Mouse (Mus musculus) lung, postnatal 0 days (tissue): ENCODE results near the gene Pcp4l1. TPM values are rescaled to one million over a fixed set of nuclear protein-coding genes. Genes with fewer than 3 reads are reported as not detected.
A peak's percentile ranks its signal among the peaks of the same experiment; 100 is the strongest.
"Not testable (repeated sequence)": the region's sequence is repeated elsewhere in the genome, so short reads cannot be mapped to it uniquely, and the experiment has no call there.

Experiments
- ATAC-seq: fragments of 200-750 bp; cut with Nextera tagmentation; 2 replicates; pipeline ENCODE4 v1.8.0; 2017; ENCODE audit warnings: moderate library complexity
- DNase-seq: peaks from one replicate; pipeline ENCODE4 v3.0.0-alpha.2; 2016; ENCODE audit warnings: low spot score
- H3K27ac ChIP-seq: fragments of 300-500 bp; sonication (generic); 2 replicates; pipeline ENCODE4 v1.5.1; 2014; ENCODE audit warnings: antibody characterized with exemption, mild to moderate bottlenecking, low read length, mixed read lengths
- H3K27me3 ChIP-seq: fragments of 300-500 bp; sonication (generic); replicated peaks from 2 replicates; pipeline ENCODE4 v1.6.1; 2014; ENCODE audit warnings: low read length, mixed read lengths; ENCODE audit not compliant: insufficient read depth
- H3K36me3 ChIP-seq: fragments of 300-500 bp; sonication (generic); 2 replicates; pipeline ENCODE4 v1.6.1; 2014; ENCODE audit warnings: low read length, mixed read lengths; ENCODE audit not compliant: insufficient read depth
- H3K4me1 ChIP-seq: fragments of 300-500 bp; sonication (generic); 2 replicates; pipeline ENCODE4 v1.6.1; 2014; ENCODE audit warnings: antibody characterized with exemption, low read depth, low read length, mixed read lengths; ENCODE audit not compliant: insufficient read depth
- H3K4me2 ChIP-seq: fragments of 300-500 bp; sonication (generic); replicated peaks from 2 replicates; pipeline ENCODE4 v1.6.1; 2014; ENCODE audit warnings: low read depth, mild to moderate bottlenecking, low read length, moderate library complexity, mixed read lengths
- H3K4me3 ChIP-seq: fragments of 300-500 bp; sonication (generic); 2 replicates; pipeline ENCODE4 v1.5.1; 2014; ENCODE audit warnings: low read depth, low read length
- H3K9ac ChIP-seq: fragments of 300-500 bp; sonication (generic); replicated peaks from 2 replicates; pipeline ENCODE4 v1.6.1; 2014; ENCODE audit warnings: low read depth, mild to moderate bottlenecking
- H3K9me3 ChIP-seq: fragments of 300-500 bp; sonication (generic); 2 replicates; pipeline ENCODE4 v1.6.1; 2016; ENCODE audit warnings: low read length, mixed read lengths
- CTCF ChIP-seq: IDR thresholded peaks from 2 replicates; pipeline ENCODE4 v1.5.1; 2016; ENCODE audit warnings: antibody characterized with exemption, mild to moderate bottlenecking
- EP300 ChIP-seq: IDR thresholded peaks from 2 replicates; pipeline ENCODE4 v1.6.1; 2016; ENCODE audit warnings: antibody characterized with exemption, mild to moderate bottlenecking, control low read depth
- WGBS: fragments of 180-500 bp; shearing (Covaris S2); extraction: QIAGEN DNeasy Blood & Tissue Kit; methylation state at CpG from one replicate; pipeline ENCODE4 v1.1.7; 2014; 5-methylcytosine and 5-hydroxymethylcytosine counted together
- polyA plus RNA-seq: library from polyadenylated mRNA; unstranded; fragments of >200 nt; fragmentation: Nextera tagmentation; extraction: Ambion mirVana; gene quantifications from 2 replicates; pipeline ENCODE4 v1.2.1, GENCODE M21; 2015

Pcp4l1 gene
- polyA plus RNA-seq, 1 experiment from 2014 or later = 3.3 TPM

GRCm38 (mm10) chr1:171157965-171158364, 38.1 kb downstream of the Pcp4l1 start:
- Histone ChIP-seq H3K4me1 (no peaks in the 10 kb centered on the region), H3K4me2 (no peak overlapping the region), H3K27ac (no peak overlapping the region), H3K36me3 (no peaks in the 10 kb centered on the region), H3K9ac (no peak overlapping the region), H3K27me3 (0 out of 2 replicates have a peak, but pooled peaks cover 3% of the 10 kb centered on the region), H3K9me3 (no peaks in the 10 kb centered on the region), H3K4me3 (no peak overlapping the region)
- ATAC-seq (no peak), DNase-seq (no peak)
- TF ChIP-seq EP300 = no peak
- TF ChIP-seq CTCF = no peak

GRCm38 (mm10) chr1:171156644-171157043, 39.4 kb downstream of the Pcp4l1 start:
- no peak for DNase-seq
- no peaks in the 10 kb centered on the region for H3K4me1 ChIP-seq
- no peak overlapping the region for H3K4me3 ChIP-seq
- no peak overlapping the region for H3K4me2 ChIP-seq
- TF ChIP-seq CTCF (no peak), EP300 (no peak)
- H3K9ac ChIP-seq = no peak overlapping the region
- no peaks in the 10 kb centered on the region for H3K9me3 ChIP-seq
- no peak overlapping the region for H3K27ac ChIP-seq
- no peak for ATAC-seq
- H3K27me3 ChIP-seq = 0 out of 2 replicates have a peak, but pooled peaks cover 3% of the 10 kb centered on the region
- 48% methylated on average over 3 of the region's 3 CpGs for WGBS
- no peaks in the 10 kb centered on the region for H3K36me3 ChIP-seq

GRCm38 (mm10) chr1:171151966-171152365, 44.1 kb downstream of the Pcp4l1 start:
- H3K36me3 ChIP-seq = no peaks in the 10 kb centered on the region
- no peak for ATAC-seq
- no peak for DNase-seq
- H3K27me3 ChIP-seq = no peaks in the 10 kb centered on the region
- H3K4me3 ChIP-seq = no peak overlapping the region
- no peak overlapping the region for H3K27ac ChIP-seq
- no peak overlapping the region for H3K4me2 ChIP-seq
- no peaks in the 10 kb centered on the region for H3K9me3 ChIP-seq
- H3K9ac ChIP-seq = no peak overlapping the region
- TF ChIP-seq EP300 = no peak
- no peak for TF ChIP-seq CTCF
- 69% methylated on average over 4 of the region's 4 CpGs for WGBS
- peaks cover 6% of the 10 kb centered on the region; the same call in 1 of the 2 replicates for H3K4me1 ChIP-seq

- Histone ChIP-seq H3K36me3 (no peaks in the 10 kb centered on the region), H3K9me3 (no peaks in the 10 kb centered on the region), H3K27ac (peak overlapping the region; percentile 71), H3K4me3 (peak overlapping the region; percentile 68), H3K4me1 (peaks cover 6% of the 10 kb centered on the region; the same call in 1 of the 2 replicates), H3K4me2 (peak overlapping the region; percentile 73), H3K9ac (peak overlapping the region; percentile 45; the same call in 1 of the 2 replicates), H3K27me3 (no peaks in the 10 kb centered on the region)
- peak; percentile 50 for DNase-seq
- 5% methylated on average over 18 of the region's 18 CpGs for WGBS
- TF ChIP-seq EP300 (peak; percentile 22; the same call in 1 of the 2 replicates), CTCF (no peak)
- peak; percentile 40 for ATAC-seq
Observed at GRCm38 (mm10) chr1:171150838-171151391, 45.2 kb downstream of the Pcp4l1 start.

- no peak for TF ChIP-seq CTCF
- TF ChIP-seq EP300 = no peak
- ATAC-seq (peak; percentile 99), DNase-seq (peak; percentile 97)
- Histone ChIP-seq H3K9ac (peak within 1 kb of the TSS; percentile 83), H3K27me3 (no peaks in the 10 kb centered on the region), H3K4me2 (peak within 1 kb of the TSS; percentile 73), H3K36me3 (no peaks in the 10 kb centered on the region), H3K9me3 (no peaks in the 10 kb centered on the region), H3K4me3 (peak within 1 kb of the TSS; percentile 68), H3K27ac (peak within 1 kb of the TSS; percentile 71), H3K4me1 (peaks cover 6% of the 10 kb centered on the region; the same call in 1 of the 2 replicates)
- 1% methylated on average over 30 of the region's 34 CpGs for WGBS
Observed at GRCm38 (mm10) chr1:171149974-171150760, 45.9 kb downstream of the Pcp4l1 start, which contains the start of the genes Sdhc and Mpz. TSS of gene Sdhc (minus strand) at chr1:171150603. TSS of gene Mpz (plus strand) at chr1:171150711.

- not testable (repeated sequence) for H3K27me3 ChIP-seq, ATAC-seq, H3K27ac ChIP-seq, H3K4me1 ChIP-seq, DNase-seq, H3K4me3 ChIP-seq, H3K9me3 ChIP-seq, H3K4me2 ChIP-seq, H3K9ac ChIP-seq
- H3K36me3 ChIP-seq = peaks cover 21% of the 10 kb centered on the region; the same call in 1 of the 2 replicates
- WGBS = 81% methylated on average over 9 of the region's 11 CpGs
Observed at GRCm38 (mm10) chr1:171142981-171143380, 53.1 kb downstream of the Pcp4l1 start.

GRCm38 (mm10) chr1:171137486-171138155, 58.4 kb downstream of the Pcp4l1 start:
- WGBS = 92% methylated on average over 8 of the region's 8 CpGs
- peaks cover 43% of the 10 kb centered on the region; the same call in 1 of the 2 replicates for H3K36me3 ChIP-seq

More at GRCm38 (mm10) chr1:171137486-171138155, 58.4 kb downstream of the Pcp4l1 start:
- not testable (repeated sequence) for H3K9me3 ChIP-seq, H3K9ac ChIP-seq, H3K4me2 ChIP-seq, H3K4me1 ChIP-seq, ATAC-seq, DNase-seq, H3K4me3 ChIP-seq, H3K27ac ChIP-seq, H3K27me3 ChIP-seq
